Mouse (Mus musculus) embryonic facial prominence, embryonic 12.5 days (tissue): ENCODE measurements around the gene Grpel1. TPM values are rescaled to one million over a fixed set of nuclear protein-coding genes. Genes with fewer than 3 reads are reported as not detected.

ENCODE experiments used
- ATAC-seq: fragments of 200-750 bp; cut with Nextera tagmentation; 2 replicates; pipeline ENCODE4 v1.8.0; 2017; ENCODE audit not compliant: insufficient number of reproducible peaks, insufficient read depth, low FRiP score, low TSS enrichment
- H3K27ac ChIP-seq: fragments of 300-500 bp; sonication (generic); 2 replicates; pipeline ENCODE4 v1.5.1; 2016; ENCODE audit warnings: mild to moderate bottlenecking
- H3K27me3 ChIP-seq: fragments of 300-500 bp; sonication (generic); 2 replicates; pipeline ENCODE4 v1.6.1; 2016; ENCODE audit warnings: mild to moderate bottlenecking, moderate library complexity
- H3K36me3 ChIP-seq: fragments of 300-500 bp; sonication (generic); 2 replicates; pipeline ENCODE4 v1.6.1; 2016; ENCODE audit warnings: mild to moderate bottlenecking
- H3K4me1 ChIP-seq: fragments of 300-500 bp; sonication (generic); 2 replicates; pipeline ENCODE4 v1.6.1; 2016
- H3K4me2 ChIP-seq: fragments of 300-500 bp; sonication (generic); replicated peaks from 2 replicates; pipeline ENCODE4 v1.6.1; 2016; ENCODE audit warnings: mild to moderate bottlenecking, moderate library complexity
- H3K4me3 ChIP-seq: fragments of 300-500 bp; sonication (generic); 2 replicates; pipeline ENCODE4 v1.5.1; 2016; ENCODE audit warnings: mild to moderate bottlenecking
- H3K9ac ChIP-seq: fragments of 300-500 bp; sonication (generic); 2 replicates; pipeline ENCODE4 v1.6.1; 2016; ENCODE audit warnings: mild to moderate bottlenecking, moderate library complexity
- H3K9me3 ChIP-seq: fragments of 300-500 bp; sonication (generic); 2 replicates; pipeline ENCODE4 v1.6.1; 2016; ENCODE audit warnings: mild to moderate bottlenecking, moderate library complexity
- WGBS: fragments of 180-500 bp; shearing (Covaris S2); methylation state at CpG from one replicate; pipeline ENCODE4 v1.1.7; 2016; 5-methylcytosine and 5-hydroxymethylcytosine counted together
- polyA plus RNA-seq: library from polyadenylated mRNA; unstranded; fragments of >200 nt; fragmentation: Nextera tagmentation; extraction: Ambion mirVana; gene quantifications from 2 replicates; pipeline ENCODE4 v1.2.1, GENCODE M21; 2016

Grpel1 gene
- polyA plus RNA-seq, 1 experiment from 2014 or later: 48.4 TPM

DNA sequence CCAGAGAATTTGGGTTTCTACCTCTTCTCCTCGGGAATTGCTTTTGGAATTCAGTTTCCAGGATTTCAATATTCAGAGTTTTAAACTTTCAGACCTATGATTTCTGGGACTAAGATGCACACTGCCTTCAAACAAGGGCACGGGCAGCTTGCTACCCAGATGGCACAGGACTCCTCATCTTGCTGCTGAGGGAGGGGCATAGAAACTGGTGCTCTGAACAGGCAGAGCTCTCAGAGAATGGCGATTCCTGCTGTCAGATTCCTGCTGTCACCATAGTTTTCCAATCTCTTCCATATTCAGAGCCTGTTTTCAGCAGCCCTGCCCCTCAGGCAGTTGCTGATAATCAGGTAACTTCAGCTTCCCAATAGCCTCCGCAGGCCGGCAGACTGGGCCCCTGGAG, 50.8 kb downstream of the Grpel1 start:
- Histone ChIP-seq H3K36me3 (peaks cover 76% of the 10 kb centered on the region), H3K27me3 (no peaks in the 10 kb centered on the region)
- no peak for ATAC-seq

GRCm38 (mm10) chr5:36517596-36517995, 52.8 kb downstream of the Grpel1 start:
- Histone ChIP-seq H3K36me3 (peaks cover 78% of the 10 kb centered on the region), H3K9ac (no peak overlapping the region), H3K27ac (no peak overlapping the region), H3K4me3 (no peak overlapping the region), H3K27me3 (no peaks in the 10 kb centered on the region), H3K9me3 (no peaks in the 10 kb centered on the region), H3K4me1 (no peaks in the 10 kb centered on the region), H3K4me2 (no peak overlapping the region)
- 69% methylated on average over 3 of the region's 3 CpGs for WGBS
- no peak for ATAC-seq

More for the DNA sequence above, 50.8 kb downstream of the Grpel1 start:
- no peak overlapping the region for H3K27ac ChIP-seq
- no peak overlapping the region for H3K4me2 ChIP-seq
- H3K9me3 ChIP-seq: no peaks in the 10 kb centered on the region
- H3K9ac ChIP-seq: no peak overlapping the region
- no peak overlapping the region for H3K4me3 ChIP-seq
- WGBS: 88% methylated on average over 5 of the region's 5 CpGs
- H3K4me1 ChIP-seq: no peaks in the 10 kb centered on the region

GRCm38 (mm10) chr5:36519751-36520150, 55.0 kb downstream of the Grpel1 start:
- 88% methylated on average over 3 of the region's 3 CpGs for WGBS
- Histone ChIP-seq H3K27me3 (no peaks in the 10 kb centered on the region), H3K36me3 (peaks cover 73% of the 10 kb centered on the region), H3K9me3 (no peaks in the 10 kb centered on the region), H3K4me2 (no peak overlapping the region), H3K27ac (no peak overlapping the region), H3K4me3 (no peak overlapping the region), H3K9ac (no peak overlapping the region), H3K4me1 (no peaks in the 10 kb centered on the region)
- no peak for ATAC-seq

GRCm38 (mm10) chr5:36522782-36523181, 58.0 kb downstream of the Grpel1 start:
- H3K36me3 ChIP-seq: peaks cover 50% of the 10 kb centered on the region
- no peak overlapping the region for H3K4me2 ChIP-seq
- ATAC-seq: no peak
- H3K9ac ChIP-seq: no peak overlapping the region
- no peaks in the 10 kb centered on the region for H3K4me1 ChIP-seq
- no peak overlapping the region for H3K27ac ChIP-seq
- no peaks in the 10 kb centered on the region for H3K27me3 ChIP-seq
- H3K4me3 ChIP-seq: no peak overlapping the region
- WGBS: 85% methylated on average over 2 of the region's 2 CpGs
- H3K9me3 ChIP-seq: no peaks in the 10 kb centered on the region

DNA sequence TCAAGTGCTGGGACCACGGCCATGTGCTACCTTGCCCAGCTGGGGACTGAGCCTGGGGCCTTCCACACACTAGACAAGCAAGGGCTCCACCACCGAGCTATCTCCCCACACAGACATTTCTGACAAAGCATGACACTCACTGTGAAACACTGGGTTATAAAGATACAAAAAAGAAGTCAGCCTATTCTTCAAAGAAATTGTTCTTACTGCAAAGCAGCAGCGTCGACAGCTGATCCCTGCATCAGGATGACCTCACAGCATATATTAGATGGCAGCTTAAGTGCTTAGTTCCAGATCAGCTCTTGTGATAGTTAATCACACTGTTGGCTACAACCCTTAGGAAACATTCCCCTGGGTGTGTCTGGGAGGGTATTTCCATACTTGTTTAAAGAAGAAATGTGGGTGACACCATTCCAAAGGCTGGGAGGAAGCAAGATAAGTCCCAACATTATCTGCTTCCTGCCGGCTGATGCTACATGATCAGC, 58.5 kb downstream of the Grpel1 start:
- H3K9ac ChIP-seq: no peak overlapping the region
- H3K27ac ChIP-seq: no peak overlapping the region
- peaks cover 45% of the 10 kb centered on the region for H3K36me3 ChIP-seq
- ATAC-seq: no peak
- no peaks in the 10 kb centered on the region for H3K9me3 ChIP-seq
- WGBS: 87% methylated on average over 5 of the region's 5 CpGs
- no peaks in the 10 kb centered on the region for H3K4me1 ChIP-seq
- H3K27me3 ChIP-seq: no peaks in the 10 kb centered on the region
- H3K4me3 ChIP-seq: no peak overlapping the region
- H3K4me2 ChIP-seq: no peak overlapping the region

Other genes starting within 250 kb of the Grpel1 start
- gene Sorcs2, start 66.9 kb upstream of the Grpel1 start, polyA plus RNA-seq: 12.7 and 12.9 TPM in 2 replicates
- 2.1 and 2.3 TPM in 2 replicates for gene Tada2b, start 19.3 kb downstream of the Grpel1 start, polyA plus RNA-seq
- gene Ccdc96, start 19.6 kb downstream of the Grpel1 start, polyA plus RNA-seq: 0.69 and 0.84 TPM in 2 replicates
- 44.5 and 45.8 TPM in 2 replicates for gene Tbc1d14, start 128.3 kb downstream of the Grpel1 start, polyA plus RNA-seq
- 27.0 and 28.1 TPM in 2 replicates for gene D5Ertd579e, start 231.0 kb downstream of the Grpel1 start, polyA plus RNA-seq